Mouse (Mus musculus): ENCODE measurements around the gene Sirt6. TPM values are rescaled to one million over a fixed set of nuclear protein-coding genes. Genes with fewer than 3 reads are reported as not detected.
A peak's percentile ranks its signal among the peaks of the same experiment; 100 is the strongest.
"Not testable (repeated sequence)": the region's sequence is repeated elsewhere in the genome, so short reads cannot be mapped to it uniquely, and the experiment has no call there.

Gene Sirt6
- polyA plus RNA-seq (2015; fragmentation: Nextera tagmentation; extraction: Ambion mirVana): 56.2 and 57.6 TPM in 2 replicates

DNA sequence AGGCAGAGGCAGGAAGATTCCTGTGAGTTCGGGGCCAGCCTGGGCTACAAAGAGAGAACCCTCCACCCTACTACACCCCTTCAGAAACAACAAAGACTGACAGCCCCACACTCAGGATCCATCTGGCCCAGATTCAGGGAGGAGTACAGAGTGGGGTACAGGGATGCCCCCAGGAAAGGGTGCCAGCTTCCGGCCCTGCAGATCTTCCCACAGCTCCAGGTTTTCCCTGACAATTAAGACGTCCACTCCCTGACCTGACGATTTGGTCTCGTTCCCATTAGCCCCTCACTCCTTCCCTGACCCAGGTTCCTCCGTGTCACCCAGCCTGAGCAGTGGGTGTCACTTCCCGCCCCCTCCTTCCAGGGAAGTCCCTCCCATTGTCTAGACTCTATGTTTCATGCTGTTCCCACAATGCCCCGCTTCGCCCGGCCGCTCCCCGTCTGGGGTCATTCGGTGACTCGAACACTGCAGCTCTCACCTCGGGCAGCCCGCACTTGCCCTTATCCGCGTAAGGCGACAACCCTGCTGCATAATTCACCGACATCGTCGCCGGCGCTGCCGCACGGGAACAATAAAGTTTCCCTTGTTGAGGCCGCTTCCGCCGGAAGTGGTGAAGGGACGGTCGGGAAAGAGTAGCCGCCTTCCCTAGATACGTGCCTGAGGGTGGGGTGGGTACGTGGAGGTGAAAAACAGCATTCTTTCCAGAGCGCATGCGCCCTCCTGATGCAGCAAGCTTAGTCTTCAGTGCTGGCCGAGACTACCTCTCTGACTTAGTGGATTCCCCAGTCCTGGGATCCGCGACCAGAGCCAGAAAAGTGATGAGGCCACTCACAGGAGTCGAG, at the start of gene Sirt6:
TSS of gene Sirt6 (minus strand) at position 804 of the 842 bp plus-strand sequence.
- peaks cover 37% of the 10 kb centered on the region for H3K36me3 ChIP-seq
- no peaks in the 10 kb centered on the region for H3K9me3 ChIP-seq
- peak within 1 kb of the TSS; percentile 91 for H3K9ac ChIP-seq
- H3K4me2 ChIP-seq: peak within 1 kb of the TSS; percentile 89
- 6% methylated on average over 40 of the region's 40 CpGs for WGBS
- peak within 1 kb of the TSS; percentile 91 for H3K27ac ChIP-seq (replicated peaks)
- peak within 1 kb of the TSS; percentile 80 for H3K4me3 ChIP-seq
- peaks cover 29% of the 10 kb centered on the region for H3K4me1 ChIP-seq (replicated peaks)
- peaks cover 4% of the 10 kb centered on the region; the same call in 1 of the 2 replicates for H3K27me3 ChIP-seq
- peak; percentile 89 for ATAC-seq (ENCODE audit: low read depth)

DNA sequence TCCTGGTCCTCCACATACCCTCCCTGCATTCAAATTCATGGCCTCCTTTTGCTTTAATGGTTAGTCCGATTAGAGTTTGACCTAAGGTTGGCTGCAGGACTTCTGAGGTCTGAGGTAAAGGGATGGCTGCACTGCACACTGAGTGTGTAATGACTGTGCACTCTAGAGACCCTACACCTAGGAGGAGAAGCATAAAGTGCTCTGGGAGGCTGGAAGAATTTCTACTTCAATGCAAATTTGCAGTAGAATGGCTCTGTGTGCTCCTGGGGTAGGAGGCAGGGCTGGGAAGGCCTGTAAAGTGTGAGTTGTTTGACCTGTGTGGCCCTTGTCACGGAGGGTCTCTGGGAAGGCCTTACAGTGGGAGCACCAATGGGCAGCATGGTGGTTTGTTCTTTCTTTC, 28.6 kb upstream of the Sirt6 start:
- no peak overlapping the region for H3K9ac ChIP-seq
- no peak overlapping the region for H3K4me2 ChIP-seq
- H3K4me3 ChIP-seq: no peak overlapping the region
- no peaks in the 10 kb centered on the region for H3K27me3 ChIP-seq
- ATAC-seq (ENCODE audit: low read depth): no peak
- H3K9me3 ChIP-seq: peaks cover 69% of the 10 kb centered on the region
- WGBS: 98% methylated on average over 2 of the region's 2 CpGs
- H3K36me3 ChIP-seq: peaks cover 62% of the 10 kb centered on the region
- H3K27ac ChIP-seq (replicated peaks): no peak overlapping the region
- no peaks in the 10 kb centered on the region for H3K4me1 ChIP-seq (replicated peaks)

DNA sequence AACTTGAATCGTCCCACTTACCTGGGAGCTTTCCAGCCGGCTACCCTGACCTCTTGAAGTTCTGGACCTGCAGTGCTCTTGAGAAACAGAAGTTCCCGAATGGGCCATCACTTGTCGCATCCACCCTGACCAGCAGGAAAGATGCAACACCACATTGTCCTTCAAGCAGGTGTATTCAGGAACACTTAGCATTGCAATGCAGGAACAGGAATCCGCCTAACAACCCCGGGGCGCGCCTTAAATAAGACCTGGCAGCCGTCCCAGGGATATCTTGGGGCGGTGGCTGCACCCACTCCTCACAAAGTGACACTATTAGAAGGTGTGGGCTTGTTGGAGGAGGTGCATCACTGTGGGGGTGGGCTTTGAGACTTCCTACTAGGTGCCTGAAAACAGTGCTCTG, 27.6 kb upstream of the Sirt6 start:
- Histone ChIP-seq H3K36me3 (peaks cover 68% of the 10 kb centered on the region), H3K27ac (replicated peaks) (no peak overlapping the region), H3K4me2 (no peak overlapping the region), H3K9me3 (peaks cover 69% of the 10 kb centered on the region), H3K27me3 (no peaks in the 10 kb centered on the region), H3K9ac (no peak overlapping the region), H3K4me1 (replicated peaks) (peaks cover 2% of the 10 kb centered on the region), H3K4me3 (no peak overlapping the region)
- WGBS: 94% methylated on average over 10 of the region's 10 CpGs
- ATAC-seq (ENCODE audit: low read depth): no peak

DNA sequence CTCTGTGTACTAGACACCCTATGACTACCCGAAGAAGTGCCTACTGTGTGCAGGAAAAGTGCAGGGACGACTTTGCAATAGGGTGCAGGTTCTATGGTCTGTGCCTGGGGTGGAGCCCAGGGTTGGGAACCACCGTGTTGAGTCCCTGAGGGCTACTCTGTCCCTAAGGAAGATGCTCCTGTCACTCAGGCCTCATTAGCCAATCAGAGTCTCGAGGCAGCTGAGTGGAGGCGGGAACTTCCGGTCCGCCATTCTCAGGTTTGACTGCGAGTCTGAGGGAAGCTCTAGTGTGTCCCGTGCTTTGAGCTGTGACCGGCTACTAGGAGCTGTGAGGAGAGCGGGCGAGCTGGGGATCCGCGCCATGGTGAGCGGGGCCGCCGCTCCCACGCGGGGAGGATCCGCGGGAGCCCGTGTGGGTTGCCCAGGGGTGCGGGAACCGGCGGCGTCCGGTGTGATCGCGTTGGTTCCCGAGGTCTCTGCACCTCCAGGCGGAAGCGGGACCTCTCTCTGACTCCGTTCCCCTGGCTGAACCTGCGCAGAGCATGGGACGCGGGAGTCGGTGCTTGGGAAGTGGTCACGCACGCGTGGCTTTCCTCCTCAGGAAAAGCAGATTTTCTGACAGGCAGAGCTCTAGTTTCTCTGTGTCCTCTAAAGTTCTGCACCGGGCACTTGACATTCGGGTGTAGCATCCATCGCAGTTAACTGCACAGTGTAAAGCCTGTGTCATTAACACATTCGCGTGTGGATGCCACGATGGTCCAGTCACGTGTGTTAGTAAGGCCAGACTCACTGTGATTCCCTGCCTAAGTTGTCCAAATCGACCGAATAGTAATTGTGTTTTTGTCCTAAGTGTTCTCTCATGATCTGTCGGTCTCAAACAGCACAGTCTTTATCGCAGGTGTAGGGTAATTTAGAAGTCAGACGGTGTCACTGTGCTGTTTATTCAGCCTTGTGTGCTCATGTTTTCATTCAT, 21.5 kb upstream of the Sirt6 start, which contains the start of gene Gm10778:
TSS of gene Gm10778 (plus strand) at position 257 of the 973 bp plus-strand sequence.
- Histone ChIP-seq H3K4me3 (peak within 1 kb of the TSS; percentile 50), H3K27ac (replicated peaks) (peak within 1 kb of the TSS; percentile 86), H3K4me1 (replicated peaks) (peaks cover 12% of the 10 kb centered on the region), H3K4me2 (peak within 1 kb of the TSS; percentile 64), H3K9me3 (peaks cover 26% of the 10 kb centered on the region), H3K36me3 (peaks cover 39% of the 10 kb centered on the region), H3K9ac (peak within 1 kb of the TSS; percentile 75)
- not testable (repeated sequence) for H3K27me3 ChIP-seq
- WGBS: 3% methylated on average over 37 of the region's 52 CpGs
- peak; percentile 95 for ATAC-seq (ENCODE audit: low read depth)

- H3K4me1 ChIP-seq (replicated peaks): peaks cover 36% of the 10 kb centered on the region
- WGBS: 80% methylated on average over 7 of the region's 7 CpGs
- no peak overlapping the region for H3K27ac ChIP-seq (replicated peaks)
- no peaks in the 10 kb centered on the region for H3K27me3 ChIP-seq
- peaks cover 4% of the 10 kb centered on the region; the same call in 1 of the 2 replicates for H3K9me3 ChIP-seq
- no peak overlapping the region for H3K9ac ChIP-seq
- peaks cover 16% of the 10 kb centered on the region; the same call in 1 of the 2 replicates for H3K36me3 ChIP-seq
- no peak overlapping the region for H3K4me2 ChIP-seq
- no peak for ATAC-seq (ENCODE audit: low read depth)
- no peak overlapping the region for H3K4me3 ChIP-seq
Observed at GRCm38 (mm10) chr10:81646015-81646555, 18.5 kb upstream of the Sirt6 start.

- Histone ChIP-seq H3K27ac (replicated peaks) (no peak overlapping the region), H3K9me3 (no peaks in the 10 kb centered on the region), H3K4me3 (no peak overlapping the region), H3K9ac (no peak overlapping the region), H3K36me3 (peaks cover 9% of the 10 kb centered on the region; the same call in 1 of the 2 replicates), H3K27me3 (no peaks in the 10 kb centered on the region), H3K4me1 (replicated peaks) (peaks cover 39% of the 10 kb centered on the region), H3K4me2 (no peak overlapping the region)
- ATAC-seq (ENCODE audit: low read depth): no peak
- 90% methylated on average over 4 of the region's 4 CpGs for WGBS
Observed at GRCm38 (mm10) chr10:81645391-81645790, 17.8 kb upstream of the Sirt6 start.

DNA sequence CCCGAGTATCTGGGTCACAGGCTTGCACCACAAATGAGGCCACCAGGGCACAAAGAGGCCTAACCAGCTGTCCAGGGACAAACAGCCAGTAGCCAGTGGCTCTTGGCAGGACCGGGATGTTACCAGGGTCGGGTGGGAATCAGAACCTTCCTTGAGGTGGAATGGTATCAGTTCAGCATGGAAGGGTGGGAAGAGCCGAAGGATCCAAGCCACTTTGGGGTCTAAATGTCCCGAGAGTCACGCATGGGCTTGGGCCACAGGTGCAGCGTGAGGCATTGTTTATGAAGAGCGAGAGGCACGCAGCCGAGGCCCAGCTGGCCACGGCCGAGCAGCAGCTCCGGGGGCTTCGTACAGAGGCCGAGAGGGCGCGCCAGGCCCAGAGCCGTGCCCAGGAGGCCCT, 17.1 kb upstream of the Sirt6 start:
- no peak for ATAC-seq (ENCODE audit: low read depth)
- Histone ChIP-seq H3K9me3 (no peaks in the 10 kb centered on the region), H3K36me3 (0 out of 2 replicates have a peak, but pooled peaks cover 7% of the 10 kb centered on the region), H3K9ac (peak overlapping the region; percentile 96; the same call in 1 of the 2 replicates), H3K27ac (replicated peaks) (no peak overlapping the region), H3K4me2 (no peak overlapping the region), H3K27me3 (no peaks in the 10 kb centered on the region), H3K4me3 (peak overlapping the region; percentile 68; the same call in 1 of the 2 replicates), H3K4me1 (replicated peaks) (peaks cover 33% of the 10 kb centered on the region)
- WGBS: 86% methylated on average over 18 of the region's 18 CpGs

DNA sequence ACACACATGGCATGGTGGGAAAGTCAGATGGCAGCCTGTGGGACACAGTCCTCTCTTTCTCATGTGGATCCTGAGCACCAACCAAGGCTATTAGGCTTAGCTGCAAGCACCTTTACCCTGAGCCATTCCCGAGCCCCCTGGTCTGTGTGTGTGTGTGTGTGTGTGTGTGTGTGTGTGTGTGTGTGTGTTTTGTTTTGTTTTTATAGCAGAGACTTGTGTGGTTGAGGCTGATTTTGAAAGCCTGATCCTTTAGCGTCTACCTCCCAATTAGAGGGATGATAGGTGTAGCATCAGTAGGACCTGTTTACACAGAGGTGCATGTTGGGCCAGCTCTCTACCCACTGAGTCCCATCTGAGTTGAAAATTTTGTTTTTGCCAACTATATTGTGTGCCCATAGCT, 16.6 kb upstream of the Sirt6 start:
- H3K9ac ChIP-seq: peak overlapping the region; percentile 96
- 0 out of 2 replicates have a peak, but pooled peaks cover 7% of the 10 kb centered on the region for H3K36me3 ChIP-seq
- peaks cover 33% of the 10 kb centered on the region for H3K4me1 ChIP-seq (replicated peaks)
- H3K4me3 ChIP-seq: peak overlapping the region; percentile 68
- peak overlapping the region; percentile 95 for H3K27ac ChIP-seq (replicated peaks)
- peak; percentile 11 for ATAC-seq (ENCODE audit: low read depth)
- no peaks in the 10 kb centered on the region for H3K27me3 ChIP-seq
- no peaks in the 10 kb centered on the region for H3K9me3 ChIP-seq
- H3K4me2 ChIP-seq: peak overlapping the region; percentile 92
- 44% methylated on average over 2 of the region's 2 CpGs for WGBS

DNA sequence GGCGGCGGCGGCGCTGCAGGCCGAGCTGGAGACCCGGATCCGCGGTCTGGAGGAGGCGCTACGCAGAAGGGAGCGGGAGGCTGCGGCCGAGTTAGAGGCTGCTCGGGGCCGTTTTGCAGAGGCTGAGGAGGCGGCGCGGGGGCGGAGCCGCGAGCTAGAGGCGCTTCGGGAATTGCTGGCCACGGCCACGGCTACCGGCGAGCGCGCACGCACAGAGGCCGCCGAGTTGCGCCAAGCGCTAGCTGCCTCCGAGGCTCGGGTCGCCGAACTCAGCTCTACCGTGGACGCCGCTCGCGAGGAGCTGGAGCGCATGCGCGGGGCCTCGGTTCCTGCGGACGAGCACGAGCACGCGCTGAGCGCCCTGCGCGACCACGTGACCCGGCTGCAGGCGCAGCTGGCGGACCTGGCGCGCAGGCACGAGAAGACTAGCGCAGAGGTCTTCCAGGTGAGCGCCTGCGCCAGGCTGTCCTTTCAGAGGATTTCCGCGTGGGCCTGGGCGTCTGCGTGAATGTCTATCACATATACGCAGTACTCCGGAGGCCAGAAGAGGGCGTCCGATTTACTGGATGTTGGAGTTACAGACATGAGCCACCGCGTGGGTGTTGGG, 16.0 kb upstream of the Sirt6 start:
- no peaks in the 10 kb centered on the region for H3K9me3 ChIP-seq
- H3K27me3 ChIP-seq: no peaks in the 10 kb centered on the region
- H3K9ac ChIP-seq: peak overlapping the region; percentile 96
- peak overlapping the region; percentile 95 for H3K27ac ChIP-seq (replicated peaks)
- 0 out of 2 replicates have a peak, but pooled peaks cover 7% of the 10 kb centered on the region for H3K36me3 ChIP-seq
- peak; percentile 88 for ATAC-seq (ENCODE audit: low read depth)
- H3K4me3 ChIP-seq: peak overlapping the region; percentile 68
- under 1% methylated on average over 54 of the region's 75 CpGs for WGBS
- peak overlapping the region; percentile 92 for H3K4me2 ChIP-seq
- H3K4me1 ChIP-seq (replicated peaks): peaks cover 33% of the 10 kb centered on the region

DNA sequence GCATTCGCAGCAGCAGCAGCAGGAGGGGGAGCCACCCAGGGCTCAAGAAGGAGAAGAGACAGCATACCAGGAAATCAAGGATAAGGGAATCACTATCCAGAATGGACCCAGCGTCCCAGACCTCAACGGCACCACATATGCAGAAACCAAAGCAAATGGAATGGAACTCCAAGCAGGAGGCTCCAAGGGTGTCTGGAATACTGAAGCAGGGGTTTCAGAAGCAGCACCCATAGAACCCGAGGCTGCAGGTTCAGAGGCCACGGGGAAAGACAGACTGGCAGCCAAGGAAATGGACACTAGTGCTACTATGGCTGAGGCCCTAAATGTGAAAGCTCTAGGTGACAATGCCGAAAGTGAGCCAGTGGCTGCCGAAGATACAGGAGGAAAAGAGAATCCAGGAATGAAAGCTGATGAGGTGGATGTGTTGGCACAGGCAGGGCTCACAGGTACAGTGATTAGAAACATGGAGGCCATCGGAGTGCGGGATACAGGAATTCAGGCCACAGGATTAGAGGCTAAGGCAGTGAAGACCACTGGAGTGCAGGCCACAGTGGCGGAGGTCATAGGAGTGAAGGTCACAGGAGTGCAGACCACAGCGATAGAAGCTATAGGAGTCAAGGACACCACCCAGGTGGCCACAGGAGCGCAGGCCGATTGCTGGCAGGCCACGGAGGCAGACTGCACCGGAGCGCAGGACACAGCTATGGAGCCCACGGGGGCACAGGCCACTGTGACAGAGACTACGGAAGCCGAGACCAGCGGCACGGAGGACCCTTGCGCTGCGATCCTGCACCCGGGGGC, 15.3 kb upstream of the Sirt6 start:
- Histone ChIP-seq H3K27me3 (no peaks in the 10 kb centered on the region; the same call in 1 of the 2 replicates), H3K4me2 (peak overlapping the region; percentile 92), H3K4me3 (peak overlapping the region; percentile 68), H3K36me3 (0 out of 2 replicates have a peak, but pooled peaks cover 7% of the 10 kb centered on the region), H3K27ac (replicated peaks) (peak overlapping the region; percentile 95), H3K4me1 (replicated peaks) (peaks cover 33% of the 10 kb centered on the region), H3K9me3 (no peaks in the 10 kb centered on the region), H3K9ac (peak overlapping the region; percentile 96)
- WGBS: 23% methylated on average over 24 of the region's 24 CpGs
- ATAC-seq (ENCODE audit: low read depth): peak; percentile 70
